10 mouse cellular contexts compared by ENCODE assay signal in genomic region chr5:112335473-112335872, GRCm38 (mm10). TPM values are rescaled to one million over a fixed set of nuclear protein-coding genes. Genes with fewer than 3 reads are reported as not detected.
A peak's percentile ranks its signal among the peaks of the same experiment; 100 is the strongest.
DNase-seq lines count a peak whose midpoint lies in the region; ATAC-seq and TF ChIP-seq lines count a peak whose summit lies in the region.
"Had no signal": no experiment of that assay in that cellular context is flagged by ENCODE, and none has a peak within 500 bp of the region (broad histone marks: within the 10 kb centered on the region; RNA-seq: fewer than 3 reads in every experiment).

No protein-coding gene starts in this region.

- H3K4me1 ChIP-seq in hindbrain, embryonic 14.5 days (replicated peaks; ENCODE audit: control insufficient read depth, insufficient read depth, low read length), result no peaks in the 10 kb centered on the region
- H3K4me1 ChIP-seq in hindbrain, embryonic 12.5 days, result no peaks in the 10 kb centered on the region
- no peaks in the 10 kb centered on the region for H3K4me1 ChIP-seq in liver, embryonic 14.5 days (replicated peaks; ENCODE audit: control insufficient read depth in 2 of 2, insufficient read depth in 2 of 2, low read length in 1 of 2)
- H3K4me1 ChIP-seq: embryonic facial prominence, embryonic 13.5 days; limb, embryonic 15.5 days had no signal

- H3K27ac ChIP-seq in hindbrain, embryonic 14.5 days, result no peak overlapping the region
- H3K27ac ChIP-seq in hindbrain, embryonic 12.5 days, result no peak overlapping the region
- H3K27ac ChIP-seq in liver, embryonic 14.5 days, result no peak overlapping the region
- H3K27ac ChIP-seq: embryonic facial prominence, embryonic 13.5 days; limb, embryonic 15.5 days had no signal

- no peak overlapping the region for H3K4me2 ChIP-seq in hindbrain, embryonic 14.5 days (replicated peaks)
- no peak overlapping the region for H3K4me2 ChIP-seq in hindbrain, embryonic 12.5 days (replicated peaks)
- H3K4me2 ChIP-seq in liver, embryonic 14.5 days (ENCODE audit: low read depth), result no peak overlapping the region
- H3K4me2 ChIP-seq: embryonic facial prominence, embryonic 13.5 days; limb, embryonic 15.5 days had no signal

- H3K27me3 ChIP-seq in hindbrain, embryonic 14.5 days (ENCODE audit: control insufficient read depth, insufficient read depth, low read length), result no peaks in the 10 kb centered on the region
- H3K27me3 ChIP-seq in hindbrain, embryonic 12.5 days, result no peaks in the 10 kb centered on the region
- H3K27me3 ChIP-seq in liver, embryonic 14.5 days (ENCODE audit: control insufficient read depth, insufficient read depth, low read length), result no peaks in the 10 kb centered on the region
- H3K27me3 ChIP-seq: embryonic facial prominence, embryonic 13.5 days; limb, embryonic 15.5 days had no signal

- 27% methylated on average over 2 of the region's 2 CpGs for WGBS in hindbrain, embryonic 14.5 days
- WGBS in hindbrain, embryonic 12.5 days, result 37% methylated on average over 2 of the region's 2 CpGs
- 28% methylated on average over 2 of the region's 2 CpGs for WGBS in liver, embryonic 14.5 days (ENCODE audit: insufficient replicate concordance)

- no peak for ATAC-seq in hindbrain, embryonic 14.5 days (ENCODE audit: low FRiP score)
- ATAC-seq in hindbrain, embryonic 12.5 days (ENCODE audit: low FRiP score), result no peak
- peak; percentile 30; the same call in 1 of the 2 replicates for ATAC-seq in liver, embryonic 14.5 days (ENCODE audit: insufficient read depth)

- H3K4me3 ChIP-seq in hindbrain, embryonic 14.5 days (replicated peaks; ENCODE audit: low read length), result no peak overlapping the region
- H3K4me3 ChIP-seq in hindbrain, embryonic 12.5 days, result no peak overlapping the region
- H3K4me3 ChIP-seq in liver, embryonic 14.5 days (ENCODE audit: insufficient read depth in 1 of 2, low read depth in 2 of 2, low read length in 2 of 2), result no peak overlapping the region
- H3K4me3 ChIP-seq: embryonic facial prominence, embryonic 13.5 days; limb, embryonic 15.5 days had no signal

- no peak for TF ChIP-seq EP300 in liver, embryonic 14.5 days (IDR thresholded peaks at IDR 0.05; ENCODE audit: low read depth)

- no peak overlapping the region for H3K9ac ChIP-seq in hindbrain, embryonic 14.5 days
- no peak overlapping the region for H3K9ac ChIP-seq in hindbrain, embryonic 12.5 days
- H3K9ac ChIP-seq in liver, embryonic 14.5 days (replicated peaks), result no peak overlapping the region
- H3K9ac ChIP-seq: embryonic facial prominence, embryonic 13.5 days; limb, embryonic 15.5 days had no signal

- peak; percentile 83 for TF ChIP-seq CTCF in liver, embryonic 14.5 days (IDR thresholded peaks at IDR 0.05; ENCODE audit: low read depth)

- no peaks in the 10 kb centered on the region for H3K9me3 ChIP-seq in hindbrain, embryonic 14.5 days (ENCODE audit: control insufficient read depth, low read length)
- H3K9me3 ChIP-seq in hindbrain, embryonic 12.5 days (replicated peaks), result no peaks in the 10 kb centered on the region
- no peaks in the 10 kb centered on the region for H3K9me3 ChIP-seq in liver, embryonic 14.5 days (ENCODE audit: control insufficient read depth, low read length)
- H3K9me3 ChIP-seq: embryonic facial prominence, embryonic 13.5 days; limb, embryonic 15.5 days had no signal

- H3K36me3 ChIP-seq in hindbrain, embryonic 14.5 days (replicated peaks; ENCODE audit: control insufficient read depth, insufficient read depth), result peaks cover 92% of the 10 kb centered on the region
- peaks cover 92% of the 10 kb centered on the region for H3K36me3 ChIP-seq in hindbrain, embryonic 12.5 days
- H3K36me3 ChIP-seq in liver, embryonic 14.5 days (replicated peaks; ENCODE audit: control insufficient read depth, insufficient read depth, low read depth), result peaks cover 68% of the 10 kb centered on the region

- DNase-seq in hindbrain, embryonic 14.5 days (ENCODE audit: low spot score), result peak; percentile 47
- DNase-seq in ES-CJ7 (ENCODE audit: low read depth, low spot score), result peak; percentile 68
- peak; percentile 50 for DNase-seq in cerebellum, adult 9-11 months
- peak; percentile 78 for DNase-seq in induced T-regulatory cell, adult 2 months (ENCODE audit: low read depth)
- no peak for DNase-seq in liver, embryonic 14.5 days (ENCODE audit: low read depth in 3 of 3, low spot score in 3 of 3)
- DNase-seq in right cerebral cortex, adult 2 months (ENCODE audit: low spot score in 2 of 2), result peak; percentile 55
- no peak for DNase-seq in c-Kit-positive CD71-positive TER-119-positive erythroid progenitor cells, embryonic 14.5 days (ENCODE audit: low spot score)

RNA-seq across cellular contexts. Expression of gene Srrd, which starts 7.4 kb away (rescaled TPM):
- polyA plus RNA-seq in hindbrain, embryonic 14.5 days (2014; fragmentation: Nextera tagmentation; extraction: Ambion mirVana), result 60.4 and 62.5 TPM in 2 replicates
- 46.9 and 47.6 TPM in 2 replicates for polyA plus RNA-seq in hindbrain, embryonic 12.5 days (2016; fragmentation: Nextera tagmentation; extraction: Ambion mirVana)
- 15.7 and 16.0 TPM in 2 replicates for polyA plus RNA-seq in liver, embryonic 14.5 days (2012; rRNA removed)
- polyA plus RNA-seq in liver, embryonic 14.5 days (2014; fragmentation: Nextera tagmentation; extraction: Ambion mirVana), result 13.3 and 15.3 TPM in 2 replicates

RNA-seq across cellular contexts. Expression of gene Hps4, which starts 7.4 kb away (rescaled TPM):
- polyA plus RNA-seq in hindbrain, embryonic 14.5 days (2014; fragmentation: Nextera tagmentation; extraction: Ambion mirVana), result 32.8 and 36.0 TPM in 2 replicates
- polyA plus RNA-seq in hindbrain, embryonic 12.5 days (2016; fragmentation: Nextera tagmentation; extraction: Ambion mirVana), result 35.4 and 37.1 TPM in 2 replicates
- 10.1 and 10.6 TPM in 2 replicates for polyA plus RNA-seq in liver, embryonic 14.5 days (2012; rRNA removed)
- 7.5 and 9.0 TPM in 2 replicates for polyA plus RNA-seq in liver, embryonic 14.5 days (2014; fragmentation: Nextera tagmentation; extraction: Ambion mirVana)

RNA-seq across cellular contexts. Expression of gene Tfip11, which starts 9.3 kb away (rescaled TPM):
- polyA plus RNA-seq in hindbrain, embryonic 14.5 days (2014; fragmentation: Nextera tagmentation; extraction: Ambion mirVana), result 24.9 and 26.4 TPM in 2 replicates
- 38.1 TPM in 2 replicates for polyA plus RNA-seq in hindbrain, embryonic 12.5 days (2016; fragmentation: Nextera tagmentation; extraction: Ambion mirVana)
- 10.7 and 11.6 TPM in 2 replicates for polyA plus RNA-seq in liver, embryonic 14.5 days (2012; rRNA removed)
- 8.0 and 9.2 TPM in 2 replicates for polyA plus RNA-seq in liver, embryonic 14.5 days (2014; fragmentation: Nextera tagmentation; extraction: Ambion mirVana)

RNA-seq across cellular contexts. Expression of gene Gm6583, which starts 20.4 kb away (rescaled TPM):
- 0.13 and 0.14 TPM in 2 replicates for polyA plus RNA-seq in hindbrain, embryonic 14.5 days (2014; fragmentation: Nextera tagmentation; extraction: Ambion mirVana)
- polyA plus RNA-seq in hindbrain, embryonic 12.5 days (2016; fragmentation: Nextera tagmentation; extraction: Ambion mirVana), result 0.26 and 0.27 TPM in 2 replicates
- 0.03 and 0.09 TPM in 2 replicates for polyA plus RNA-seq in liver, embryonic 14.5 days (2012; rRNA removed)
- polyA plus RNA-seq in liver, embryonic 14.5 days (2014; fragmentation: Nextera tagmentation; extraction: Ambion mirVana), result 0.08 TPM in 1 of 2 replicates, not detected in the other

RNA-seq across cellular contexts. Expression of gene Tpst2, which starts 59.0 kb away (rescaled TPM):
- polyA plus RNA-seq in hindbrain, embryonic 14.5 days (2014; fragmentation: Nextera tagmentation; extraction: Ambion mirVana), result 29.0 and 30.4 TPM in 2 replicates
- polyA plus RNA-seq in hindbrain, embryonic 12.5 days (2016; fragmentation: Nextera tagmentation; extraction: Ambion mirVana), result 31.7 and 35.4 TPM in 2 replicates
- 16.2 and 17.2 TPM in 2 replicates for polyA plus RNA-seq in liver, embryonic 14.5 days (2012; rRNA removed)
- 30.7 and 30.9 TPM in 2 replicates for polyA plus RNA-seq in liver, embryonic 14.5 days (2014; fragmentation: Nextera tagmentation; extraction: Ambion mirVana)

Comparison
In these comparisons a context has a peak if more than half of its experiments do, and no peak if none do; other contexts are left out.
1. DNase-seq: peak in hindbrain, embryonic 14.5 days (single experiment), ES-CJ7 (single experiment), cerebellum, adult 9-11 months (single experiment), induced T-regulatory cell, adult 2 months (single experiment) and right cerebral cortex, adult 2 months (2 of 2); none in liver, embryonic 14.5 days (0 of 3) and c-Kit-positive CD71-positive TER-119-positive erythroid progenitor cells, embryonic 14.5 days (single experiment).